Mouse (Mus musculus) kidney, embryonic 16.5 days (tissue): Measurements from ENCODE around the gene Gm16253. TPM values are rescaled to one million over a fixed set of nuclear protein-coding genes. Genes with fewer than 3 reads are reported as not detected.

ENCODE experiments used
- ATAC-seq: fragments of 200-750 bp; cut with Nextera tagmentation; 2 replicates; pipeline ENCODE4 v1.8.0; 2017; ENCODE audit warnings: moderate TSS enrichment; ENCODE audit not compliant: low FRiP score, low TSS enrichment
- H3K27ac ChIP-seq: fragments of 300-500 bp; sonication (generic); 2 replicates; pipeline ENCODE4 v1.5.1; 2014; ENCODE audit warnings: low read length
- H3K27me3 ChIP-seq: fragments of 300-500 bp; sonication (generic); 2 replicates; pipeline ENCODE4 v1.6.1; 2014; ENCODE audit warnings: low read length, control low read depth, mixed read lengths; ENCODE audit not compliant: insufficient read depth
- H3K36me3 ChIP-seq: fragments of 300-500 bp; sonication (generic); 2 replicates; pipeline ENCODE4 v1.6.1; 2014; ENCODE audit warnings: low read length, control low read depth, mixed read lengths; ENCODE audit not compliant: insufficient read depth
- H3K4me1 ChIP-seq: fragments of 300-500 bp; sonication (generic); 2 replicates; pipeline ENCODE4 v1.6.1; 2014; ENCODE audit warnings: low read length, control low read depth, mixed read lengths; ENCODE audit not compliant: insufficient read depth
- H3K4me2 ChIP-seq: fragments of 300-500 bp; sonication (generic); replicated peaks from 2 replicates; pipeline ENCODE4 v1.6.1; 2014; ENCODE audit warnings: low read depth, low read length
- H3K4me3 ChIP-seq: fragments of 300-500 bp; sonication (generic); 2 replicates; pipeline ENCODE4 v1.5.1; 2014; ENCODE audit warnings: mild to moderate bottlenecking, low read length
- H3K9ac ChIP-seq: fragments of 300-500 bp; sonication (generic); replicated peaks from 2 replicates; pipeline ENCODE4 v1.6.1; 2014; ENCODE audit warnings: low read length
- H3K9me3 ChIP-seq: fragments of 300-500 bp; sonication (generic); 2 replicates; pipeline ENCODE4 v1.6.1; 2016; ENCODE audit warnings: low read length, control low read depth
- WGBS: fragments of 180-500 bp; shearing (Covaris S2); extraction: QIAGEN DNeasy Blood & Tissue Kit; methylation state at CpG from one replicate; pipeline ENCODE4 v1.1.7; 2014; 5-methylcytosine and 5-hydroxymethylcytosine counted together
- polyA plus RNA-seq: library from polyadenylated mRNA; unstranded; fragments of >200 nt; fragmentation: Nextera tagmentation; extraction: Ambion mirVana; gene quantifications from 2 replicates; pipeline ENCODE4 v1.2.1, GENCODE M21; 2015

Gm16253 gene
- polyA plus RNA-seq, 1 experiment from 2014 or later: 1.3 TPM

DNA sequence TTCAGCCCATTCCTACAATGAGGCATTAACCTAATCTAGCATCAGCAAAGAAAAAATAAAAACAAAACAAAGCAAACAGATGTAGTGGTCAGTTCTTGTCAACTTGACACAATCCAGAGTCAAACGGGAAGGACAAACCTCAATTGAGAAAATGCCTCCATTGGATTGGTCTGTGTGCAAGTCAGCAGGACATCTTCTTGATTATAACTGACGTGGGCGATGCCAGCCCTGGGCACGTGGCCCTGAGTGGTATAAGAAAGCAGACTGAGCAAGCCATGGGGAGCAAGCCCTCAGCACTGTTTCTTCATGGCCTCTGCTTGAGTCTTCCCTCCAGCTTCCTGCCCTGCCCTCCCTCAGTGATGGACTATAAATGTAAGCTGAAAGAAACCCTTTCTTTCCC, 29.9 kb upstream of the Gm16253 start:
- Histone ChIP-seq H3K4me3 (no peak overlapping the region), H3K9me3 (no peaks in the 10 kb centered on the region), H3K4me1 (peaks cover 5% of the 10 kb centered on the region; the same call in 1 of the 2 replicates), H3K27ac (no peak overlapping the region), H3K27me3 (no peaks in the 10 kb centered on the region), H3K9ac (no peak overlapping the region), H3K36me3 (no peaks in the 10 kb centered on the region), H3K4me2 (no peak overlapping the region)
- ATAC-seq: no peak
- WGBS: 54% methylated on average over 4 of the region's 4 CpGs

DNA sequence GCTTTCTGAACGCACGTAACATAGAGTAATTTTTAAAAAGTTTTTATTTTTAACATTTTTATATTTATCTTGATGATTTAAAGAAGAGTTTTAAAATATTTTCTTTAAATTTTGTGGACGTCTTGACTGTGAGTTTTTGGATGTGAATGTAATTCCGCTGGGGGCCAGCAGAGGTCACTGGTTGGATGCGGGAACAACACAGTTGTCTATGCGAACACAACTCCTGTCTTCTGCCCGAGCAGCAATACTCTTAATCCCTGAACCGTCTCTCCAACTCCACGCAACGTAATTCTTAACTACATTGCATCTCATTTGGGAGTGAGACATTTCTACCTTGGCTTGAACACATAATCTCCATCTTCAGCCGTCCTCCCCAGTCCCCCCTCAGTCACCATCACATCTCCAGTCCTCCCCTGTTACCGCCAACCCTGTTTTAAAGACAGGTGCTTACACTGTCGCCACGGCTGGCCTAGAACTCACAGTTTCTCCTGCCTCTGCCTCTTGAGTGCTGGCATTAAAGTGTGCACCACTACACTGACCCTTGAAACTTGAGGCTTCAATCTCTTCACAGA, 29.3 kb upstream of the Gm16253 start:
- H3K4me1 ChIP-seq: peaks cover 5% of the 10 kb centered on the region; the same call in 1 of the 2 replicates
- H3K36me3 ChIP-seq: no peaks in the 10 kb centered on the region
- H3K9ac ChIP-seq: no peak overlapping the region
- no peaks in the 10 kb centered on the region for H3K9me3 ChIP-seq
- H3K27ac ChIP-seq: no peak overlapping the region
- peak overlapping the region; percentile 26 for H3K4me2 ChIP-seq
- H3K4me3 ChIP-seq: no peak overlapping the region
- WGBS: 7% methylated on average over 14 of the region's 14 CpGs
- ATAC-seq: peak; percentile 55
- H3K27me3 ChIP-seq: no peaks in the 10 kb centered on the region

DNA sequence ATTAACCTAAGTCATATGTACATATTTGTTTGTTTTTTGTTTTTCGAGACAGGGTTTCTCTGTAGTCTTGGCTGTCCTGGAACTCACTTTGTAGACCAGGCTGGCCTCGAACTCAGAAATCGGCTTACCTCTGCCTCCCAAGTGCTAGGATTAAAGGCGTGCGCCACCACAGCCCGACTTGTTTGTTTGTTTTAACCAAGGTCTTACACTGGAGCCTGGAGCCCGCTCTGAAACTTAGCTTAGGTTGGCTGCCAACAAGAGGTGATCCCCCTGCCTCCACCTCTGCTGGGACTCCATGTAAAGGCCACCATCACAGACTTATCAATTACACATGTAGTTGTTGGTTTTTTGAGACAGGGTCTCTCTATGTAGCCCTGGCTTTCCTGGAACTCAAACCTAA, 28.0 kb upstream of the Gm16253 start:
- Histone ChIP-seq H3K4me3 (no peak overlapping the region), H3K36me3 (no peaks in the 10 kb centered on the region), H3K4me2 (no peak overlapping the region), H3K27ac (no peak overlapping the region), H3K9me3 (no peaks in the 10 kb centered on the region), H3K4me1 (peaks cover 5% of the 10 kb centered on the region; the same call in 1 of the 2 replicates), H3K27me3 (no peaks in the 10 kb centered on the region), H3K9ac (no peak overlapping the region)
- no peak for ATAC-seq
- WGBS: 83% methylated on average over 7 of the region's 7 CpGs

DNA sequence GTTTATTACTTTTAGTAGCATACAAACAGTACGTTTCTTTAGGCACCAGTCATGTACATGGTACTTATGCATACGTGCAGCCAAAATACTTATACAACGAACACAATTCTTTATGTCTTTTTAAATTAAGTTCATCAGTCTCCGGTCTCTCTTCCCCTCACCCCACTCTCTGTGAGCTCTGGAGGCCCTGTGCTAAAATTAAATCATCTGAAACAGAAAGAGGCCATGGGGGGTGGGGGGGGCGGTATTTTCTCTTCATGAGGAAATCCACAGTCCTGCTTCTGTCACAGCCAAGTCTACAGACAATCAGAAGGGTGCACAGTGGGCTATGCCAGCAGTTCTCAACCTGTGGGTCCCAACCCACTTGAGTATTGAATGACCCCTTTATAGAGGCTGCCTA, 27.4 kb upstream of the Gm16253 start:
- ATAC-seq: no peak
- Histone ChIP-seq H3K36me3 (no peaks in the 10 kb centered on the region), H3K9ac (no peak overlapping the region), H3K4me1 (peaks cover 5% of the 10 kb centered on the region; the same call in 1 of the 2 replicates), H3K27me3 (no peaks in the 10 kb centered on the region), H3K9me3 (no peaks in the 10 kb centered on the region), H3K27ac (no peak overlapping the region), H3K4me2 (no peak overlapping the region), H3K4me3 (no peak overlapping the region)
- 83% methylated on average over 5 of the region's 5 CpGs for WGBS

DNA sequence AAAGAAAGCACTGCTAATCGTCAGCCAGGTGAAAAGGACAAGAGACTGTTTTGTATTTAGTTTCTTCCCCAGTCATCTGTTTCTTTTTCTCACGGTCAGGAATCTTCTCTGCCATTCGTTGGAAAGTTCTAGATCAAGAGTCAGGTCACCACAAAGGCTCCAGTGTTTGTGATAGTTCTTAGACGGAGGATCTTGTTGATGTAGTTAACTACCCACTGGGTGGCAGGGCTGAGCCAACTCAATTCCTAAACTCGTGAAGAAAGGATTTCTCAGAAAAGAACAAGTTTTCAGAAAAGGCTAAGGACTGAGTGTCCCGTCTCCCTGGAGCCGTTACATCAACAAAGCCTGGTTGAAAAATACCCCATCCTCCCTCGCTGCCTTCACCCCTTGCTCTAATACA, 25.6 kb upstream of the Gm16253 start:
- Histone ChIP-seq H3K36me3 (no peaks in the 10 kb centered on the region), H3K4me2 (no peak overlapping the region), H3K27me3 (no peaks in the 10 kb centered on the region), H3K9ac (0 out of 2 replicates have a peak overlapping the region, but pooled peaks have one; percentile 5), H3K4me3 (no peak overlapping the region), H3K9me3 (no peaks in the 10 kb centered on the region), H3K4me1 (peaks cover 20% of the 10 kb centered on the region), H3K27ac (no peak overlapping the region)
- WGBS: 12% methylated on average over 8 of the region's 8 CpGs
- no peak for ATAC-seq

DNA sequence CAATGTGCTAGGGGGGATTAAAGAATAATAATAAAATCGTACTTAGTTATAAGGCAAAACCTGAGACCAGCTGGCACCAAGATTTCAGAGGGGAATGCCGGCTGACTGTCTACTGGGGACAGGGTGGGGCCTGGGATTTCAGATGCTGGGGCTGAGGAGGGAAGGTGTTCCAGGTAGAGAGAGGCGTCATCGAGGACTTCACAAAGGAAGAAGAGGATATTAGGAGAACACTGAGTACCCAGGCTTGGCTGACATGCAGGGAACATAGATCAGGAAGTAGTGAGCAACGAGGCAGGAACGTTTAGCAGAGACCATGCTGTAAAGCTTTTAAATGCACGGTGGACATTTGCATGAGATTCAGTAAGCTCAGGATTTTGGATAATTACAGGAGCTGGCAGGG, 24.9 kb upstream of the Gm16253 start:
- WGBS: 66% methylated on average over 7 of the region's 7 CpGs
- no peaks in the 10 kb centered on the region for H3K27me3 ChIP-seq
- H3K27ac ChIP-seq: no peak overlapping the region
- H3K36me3 ChIP-seq: no peaks in the 10 kb centered on the region
- no peak for ATAC-seq
- no peaks in the 10 kb centered on the region for H3K9me3 ChIP-seq
- H3K4me3 ChIP-seq: no peak overlapping the region
- peaks cover 27% of the 10 kb centered on the region for H3K4me1 ChIP-seq
- H3K4me2 ChIP-seq: no peak overlapping the region
- 0 out of 2 replicates have a peak overlapping the region, but pooled peaks have one; percentile 5 for H3K9ac ChIP-seq

DNA sequence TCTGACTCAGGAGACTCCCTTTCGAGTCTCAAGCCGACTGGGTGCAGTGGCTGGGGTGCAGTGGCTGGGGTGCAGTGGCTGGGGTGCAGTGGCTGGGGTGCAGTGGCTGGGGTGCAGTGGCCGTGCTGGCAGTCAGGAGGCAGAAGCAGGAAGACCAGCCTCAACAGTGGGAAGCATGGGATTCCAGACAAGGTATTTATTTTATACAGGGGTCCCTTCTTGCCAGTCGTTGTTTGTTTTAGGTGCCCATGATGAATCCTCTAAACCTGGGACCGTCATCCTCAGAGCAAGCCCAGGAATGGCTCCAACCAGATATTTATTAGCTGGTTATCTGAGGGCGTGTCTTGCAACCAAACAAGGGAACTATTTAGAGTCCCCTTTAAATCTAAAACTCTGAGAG, 23.2 kb upstream of the Gm16253 start:
- Histone ChIP-seq H3K4me3 (no peak overlapping the region), H3K27me3 (no peaks in the 10 kb centered on the region), H3K4me1 (peaks cover 27% of the 10 kb centered on the region), H3K36me3 (no peaks in the 10 kb centered on the region), H3K27ac (no peak overlapping the region), H3K4me2 (no peak overlapping the region), H3K9ac (no peak overlapping the region), H3K9me3 (no peaks in the 10 kb centered on the region)
- no peak for ATAC-seq
- WGBS: 88% methylated on average over 6 of the region's 6 CpGs

DNA sequence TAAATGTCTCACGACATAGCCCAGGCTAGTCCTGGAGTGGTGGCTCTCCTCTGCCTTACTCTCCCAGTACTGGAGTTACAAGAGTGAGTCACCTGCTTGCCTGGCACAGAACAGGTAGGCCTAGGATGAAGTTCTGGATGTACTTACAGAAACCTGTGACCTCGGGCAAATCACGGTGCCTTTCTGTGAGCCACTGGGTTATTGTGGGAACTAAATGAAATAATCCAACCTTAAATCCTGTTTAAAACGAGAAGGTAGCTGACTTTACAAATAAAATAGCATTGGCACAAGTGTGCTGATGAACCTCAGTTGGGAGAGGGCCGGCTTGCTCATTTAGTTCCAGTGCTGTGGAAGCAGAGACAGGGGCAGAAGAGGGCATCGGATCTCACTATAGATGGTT, 22.5 kb upstream of the Gm16253 start:
- WGBS: 82% methylated on average over 6 of the region's 6 CpGs
- H3K27me3 ChIP-seq: no peaks in the 10 kb centered on the region
- H3K9ac ChIP-seq: no peak overlapping the region
- no peaks in the 10 kb centered on the region for H3K9me3 ChIP-seq
- H3K27ac ChIP-seq: no peak overlapping the region
- no peak overlapping the region for H3K4me3 ChIP-seq
- ATAC-seq: no peak
- H3K36me3 ChIP-seq: no peaks in the 10 kb centered on the region
- no peak overlapping the region for H3K4me2 ChIP-seq
- peaks cover 28% of the 10 kb centered on the region for H3K4me1 ChIP-seq

DNA sequence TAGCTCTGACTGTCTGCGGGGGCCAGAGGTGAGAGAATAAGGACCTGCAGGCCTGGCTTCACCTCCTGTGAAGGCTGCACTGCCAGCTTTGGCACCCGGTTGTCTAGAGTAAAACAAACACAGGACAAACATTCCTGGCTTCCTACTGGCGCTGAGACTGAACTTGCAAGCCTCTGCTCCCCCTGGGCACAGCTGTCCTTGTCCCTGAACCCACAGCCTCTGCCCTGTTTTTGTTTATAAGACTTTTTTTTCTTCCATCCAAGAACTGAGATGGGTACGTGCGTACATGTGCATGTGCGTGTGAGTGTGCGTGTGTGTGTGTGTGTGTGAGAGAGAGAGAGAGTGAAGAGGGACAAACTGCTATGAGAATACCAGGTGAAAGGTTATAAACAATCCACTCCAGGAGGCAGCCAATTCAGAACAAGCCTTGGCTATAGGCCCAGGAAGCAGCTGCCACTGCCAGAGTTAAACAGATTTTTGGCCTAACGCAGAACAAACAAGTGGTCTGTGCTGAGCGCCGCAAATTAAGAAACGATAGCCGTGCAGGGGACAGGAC, 21.7 kb upstream of the Gm16253 start:
- H3K4me3 ChIP-seq: no peak overlapping the region
- peak overlapping the region; percentile 19 for H3K9ac ChIP-seq
- ATAC-seq: no peak
- H3K4me1 ChIP-seq: peaks cover 36% of the 10 kb centered on the region
- H3K4me2 ChIP-seq: 0 out of 2 replicates have a peak overlapping the region, but pooled peaks have one; percentile 5
- peaks cover 6% of the 10 kb centered on the region for H3K36me3 ChIP-seq
- H3K27me3 ChIP-seq: no peaks in the 10 kb centered on the region
- 45% methylated on average over 12 of the region's 12 CpGs for WGBS
- no peaks in the 10 kb centered on the region for H3K9me3 ChIP-seq
- H3K27ac ChIP-seq: peak overlapping the region; percentile 80

DNA sequence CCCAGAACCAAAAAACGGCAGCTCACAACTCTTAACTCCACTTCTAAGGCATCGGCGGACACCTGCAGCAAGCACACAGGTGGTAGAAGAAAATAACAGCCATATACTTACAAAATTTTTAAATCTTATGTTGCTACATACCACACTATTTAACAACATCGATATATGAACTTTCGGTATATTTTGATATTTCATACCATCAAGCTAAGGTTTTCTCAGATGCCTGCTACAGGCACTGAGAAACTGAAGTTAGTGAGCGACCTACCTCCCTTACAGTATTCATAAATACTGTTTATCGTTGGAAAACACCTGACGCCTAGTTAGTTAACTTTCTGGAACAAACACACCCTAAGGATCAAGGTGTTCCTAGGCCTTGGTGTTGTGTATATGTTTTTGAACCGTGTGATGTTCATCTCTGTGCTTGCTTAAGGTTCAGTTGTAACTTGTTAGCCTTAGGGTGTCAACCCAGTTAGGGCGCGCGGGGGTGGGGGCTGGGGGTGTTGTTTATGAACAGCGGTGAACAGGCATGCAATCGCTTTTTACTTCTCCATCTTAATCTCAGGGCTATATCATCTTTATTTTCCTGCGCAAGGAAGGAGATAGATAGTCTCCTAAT, 20.7 kb upstream of the Gm16253 start:
- H3K36me3 ChIP-seq: peaks cover 16% of the 10 kb centered on the region
- peak overlapping the region; percentile 93; the same call in 1 of the 2 replicates for H3K4me3 ChIP-seq
- peak overlapping the region; percentile 89 for H3K4me2 ChIP-seq
- peaks cover 46% of the 10 kb centered on the region for H3K4me1 ChIP-seq
- ATAC-seq: no peak
- no peaks in the 10 kb centered on the region for H3K9me3 ChIP-seq
- H3K9ac ChIP-seq: 0 out of 2 replicates have a peak overlapping the region, but pooled peaks have one; percentile 85
- no peaks in the 10 kb centered on the region for H3K27me3 ChIP-seq
- H3K27ac ChIP-seq: peak overlapping the region; percentile 80; the same call in 1 of the 2 replicates
- WGBS: 77% methylated on average over 15 of the region's 15 CpGs
